Mouse (Mus musculus): ENCODE measurements around the gene Gm37240. TPM values are rescaled to one million over a fixed set of nuclear protein-coding genes. Genes with fewer than 3 reads are reported as not detected.

Gm37240 gene
- total RNA-seq, 1 experiment, result 1.2 TPM

DNA sequence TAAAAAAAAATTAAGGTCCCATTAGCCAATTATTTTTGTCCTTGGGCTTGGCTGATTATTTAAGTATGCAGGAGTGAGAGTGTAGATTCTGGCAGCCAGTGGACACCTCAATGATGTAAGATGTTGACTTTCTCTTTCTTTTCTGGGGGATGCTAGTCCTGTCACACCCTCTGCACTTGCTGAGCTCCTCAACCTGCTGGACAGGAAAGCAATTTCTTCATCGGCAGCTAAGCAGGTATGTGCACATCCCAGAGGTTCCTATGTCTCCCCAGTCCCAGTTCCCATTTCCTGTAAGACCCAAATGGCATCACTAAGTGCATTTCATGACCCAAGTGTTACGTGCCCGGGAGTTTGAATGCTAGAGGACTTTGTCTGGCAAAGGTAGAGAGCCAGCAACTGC lies 242.5 kb downstream of the Gm37240 start:
- DNase-seq (ENCODE audit: low read depth, low spot score), result no peak
- in situ Hi-C loops (cut with MboI; ENCODE audit: low sequenced_read_pairs in 2 of 2, unreplicated experiment in 2 of 2), result no loop called here
- Histone ChIP-seq H3K9me3 (ENCODE audit: control insufficient read depth, insufficient read depth, low read depth, low read length) (no peaks in the 10 kb centered on the region), H3K4me1 (ENCODE audit: control insufficient read depth in 2 of 2, insufficient read depth in 2 of 2, low read length in 2 of 2, poor library complexity in 1 of 2) (no peaks in the 10 kb centered on the region), H3K27ac (ENCODE audit: insufficient read depth, low read depth, low read length, poor library complexity, severe bottlenecking) (no peak overlapping the region), H3K36me3 (ENCODE audit: control insufficient read depth, insufficient read depth, low read length, poor library complexity, severe bottlenecking) (no peaks in the 10 kb centered on the region), H3K9ac (ENCODE audit: insufficient read depth, low read depth, low read length, poor library complexity, severe bottlenecking) (no peak overlapping the region), H3K4me3 (ENCODE audit: insufficient read depth in 1 of 2, low read depth in 1 of 2, low read length in 2 of 2, poor library complexity in 1 of 2, severe bottlenecking in 1 of 2) (no peak overlapping the region)
- no peak for TF ChIP-seq ZC3H11A (IDR thresholded peaks at IDR 0.05; ENCODE audit: borderline replicate concordance, low read depth, low read length)
- TF ChIP-seq ZNF384 (IDR thresholded peaks at IDR 0.05; ENCODE audit: low read depth, low read length), result no peak
- TF ChIP-seq HCFC1 (IDR thresholded peaks at IDR 0.05; ENCODE audit: borderline replicate concordance, insufficient read depth, low read length), result no peak
- TF ChIP-seq MAFK (IDR thresholded peaks at IDR 0.05; ENCODE audit: insufficient read depth, low read depth, low read length), result no peak
- no peak for TF ChIP-seq CHD2 (IDR thresholded peaks at IDR 0.05; ENCODE audit: low read depth, low read length)

DNA sequence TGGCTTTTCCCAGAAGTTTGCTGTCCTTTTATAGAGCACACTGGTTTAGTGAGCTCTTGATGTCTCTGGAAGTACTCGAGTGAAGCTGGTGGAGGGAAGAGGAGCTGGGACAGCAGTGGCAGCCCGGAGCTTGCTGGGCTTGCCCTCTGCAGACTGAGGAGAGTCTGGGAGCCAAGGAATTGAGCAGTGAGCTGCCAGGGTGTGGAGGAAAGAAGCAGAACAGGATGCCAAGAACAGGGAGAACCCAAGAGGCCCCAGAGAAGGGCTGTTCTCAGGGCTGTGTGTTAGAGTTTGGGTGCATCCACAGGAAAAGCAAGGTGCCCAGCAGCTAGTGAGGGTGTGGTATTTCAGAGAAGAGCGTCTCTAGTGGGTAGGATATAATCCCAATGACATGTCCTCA lies 245.6 kb downstream of the Gm37240 start:
- Histone ChIP-seq H3K4me1 (ENCODE audit: control insufficient read depth in 2 of 2, insufficient read depth in 2 of 2, low read length in 2 of 2, poor library complexity in 1 of 2) (no peaks in the 10 kb centered on the region), H3K4me3 (ENCODE audit: insufficient read depth in 1 of 2, low read depth in 1 of 2, low read length in 2 of 2, poor library complexity in 1 of 2, severe bottlenecking in 1 of 2) (no peak overlapping the region), H3K27ac (ENCODE audit: insufficient read depth, low read depth, low read length, poor library complexity, severe bottlenecking) (no peak overlapping the region), H3K36me3 (ENCODE audit: control insufficient read depth, insufficient read depth, low read length, poor library complexity, severe bottlenecking) (no peaks in the 10 kb centered on the region; the same call in 1 of the 2 replicates), H3K9me3 (ENCODE audit: control insufficient read depth, insufficient read depth, low read depth, low read length) (no peaks in the 10 kb centered on the region), H3K9ac (ENCODE audit: insufficient read depth, low read depth, low read length, poor library complexity, severe bottlenecking) (no peak overlapping the region)
- TF ChIP-seq ZC3H11A (IDR thresholded peaks at IDR 0.05; ENCODE audit: borderline replicate concordance, low read depth, low read length) (no peak), ZNF384 (IDR thresholded peaks at IDR 0.05; ENCODE audit: low read depth, low read length) (no peak), MAFK (IDR thresholded peaks at IDR 0.05; ENCODE audit: insufficient read depth, low read depth, low read length) (no peak), CHD2 (IDR thresholded peaks at IDR 0.05; ENCODE audit: low read depth, low read length) (no peak), HCFC1 (IDR thresholded peaks at IDR 0.05; ENCODE audit: borderline replicate concordance, insufficient read depth, low read length) (no peak)
- DNase-seq (ENCODE audit: low read depth, low spot score), result no peak
- in situ Hi-C loops (cut with MboI; ENCODE audit: low sequenced_read_pairs in 2 of 2, unreplicated experiment in 2 of 2), result no loop called here

DNA sequence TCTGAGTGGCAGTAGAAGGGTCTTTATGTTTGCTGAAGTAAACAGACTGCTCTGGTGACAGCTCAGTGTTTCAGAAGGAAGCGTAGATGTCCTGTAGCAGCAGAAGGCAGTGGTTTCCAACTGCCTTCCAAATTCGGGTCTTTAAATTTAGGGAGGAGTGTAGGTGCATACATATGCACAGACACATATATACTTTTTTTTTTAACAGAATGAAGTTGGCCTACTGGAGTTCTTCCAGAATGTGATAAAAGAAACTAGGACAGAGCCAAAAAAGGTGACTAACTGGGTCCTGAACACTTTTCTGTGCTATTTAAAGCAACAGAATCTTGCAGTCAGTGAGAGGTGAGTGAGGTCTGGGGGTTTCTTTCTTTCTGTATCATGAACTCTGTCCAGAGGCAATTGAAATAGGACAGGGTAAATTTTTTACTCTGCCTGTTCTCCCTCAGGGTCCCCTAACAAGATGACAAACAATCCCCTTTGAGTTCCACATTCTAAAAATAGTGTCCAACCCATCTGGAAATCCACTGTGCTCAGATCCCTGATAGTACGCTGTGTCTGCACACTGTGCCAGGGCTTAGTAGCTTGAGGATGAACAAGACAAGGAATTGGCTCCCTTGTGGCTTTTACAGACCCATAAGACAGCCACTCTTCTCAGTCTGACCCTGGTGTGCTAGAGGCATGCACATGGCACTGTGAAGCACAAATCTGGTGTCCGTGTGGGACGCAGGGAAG lies 250.4 kb downstream of the Gm37240 start:
- no peak for DNase-seq (ENCODE audit: low read depth, low spot score)
- in situ Hi-C loops (cut with MboI; ENCODE audit: low sequenced_read_pairs in 2 of 2, unreplicated experiment in 2 of 2), result no loop called here
- Histone ChIP-seq H3K27ac (ENCODE audit: insufficient read depth, low read depth, low read length, poor library complexity, severe bottlenecking) (no peak overlapping the region), H3K9ac (ENCODE audit: insufficient read depth, low read depth, low read length, poor library complexity, severe bottlenecking) (no peak overlapping the region), H3K4me3 (ENCODE audit: insufficient read depth in 1 of 2, low read depth in 1 of 2, low read length in 2 of 2, poor library complexity in 1 of 2, severe bottlenecking in 1 of 2) (no peak overlapping the region), H3K36me3 (ENCODE audit: control insufficient read depth, insufficient read depth, low read length, poor library complexity, severe bottlenecking) (no peaks in the 10 kb centered on the region; the same call in 1 of the 2 replicates), H3K9me3 (ENCODE audit: control insufficient read depth, insufficient read depth, low read depth, low read length) (no peaks in the 10 kb centered on the region), H3K4me1 (ENCODE audit: control insufficient read depth in 2 of 2, insufficient read depth in 2 of 2, low read length in 2 of 2, poor library complexity in 1 of 2) (no peaks in the 10 kb centered on the region)
- TF ChIP-seq MAFK (IDR thresholded peaks at IDR 0.05; ENCODE audit: insufficient read depth, low read depth, low read length) (no peak), HCFC1 (IDR thresholded peaks at IDR 0.05; ENCODE audit: borderline replicate concordance, insufficient read depth, low read length) (no peak), ZNF384 (IDR thresholded peaks at IDR 0.05; ENCODE audit: low read depth, low read length) (no peak), ZC3H11A (IDR thresholded peaks at IDR 0.05; ENCODE audit: borderline replicate concordance, low read depth, low read length) (no peak), CHD2 (IDR thresholded peaks at IDR 0.05; ENCODE audit: low read depth, low read length) (no peak)

GRCm38 (mm10) chr3:85635591-85635990 lies 251.7 kb downstream of the Gm37240 start:
- no peak overlapping the region for H3K27ac ChIP-seq (ENCODE audit: insufficient read depth, low read depth, low read length, poor library complexity, severe bottlenecking)
- no peaks in the 10 kb centered on the region for H3K4me1 ChIP-seq (ENCODE audit: control insufficient read depth in 2 of 2, insufficient read depth in 2 of 2, low read length in 2 of 2, poor library complexity in 1 of 2)
- in situ Hi-C loops (cut with MboI; ENCODE audit: low sequenced_read_pairs in 2 of 2, unreplicated experiment in 2 of 2), result no loop called here

More at GRCm38 (mm10) chr3:85635591-85635990, 251.7 kb downstream of the Gm37240 start:
- Histone ChIP-seq H3K9me3 (ENCODE audit: control insufficient read depth, insufficient read depth, low read depth, low read length) (no peaks in the 10 kb centered on the region), H3K36me3 (ENCODE audit: control insufficient read depth, insufficient read depth, low read length, poor library complexity, severe bottlenecking) (no peaks in the 10 kb centered on the region; the same call in 1 of the 2 replicates), H3K4me3 (ENCODE audit: insufficient read depth in 1 of 2, low read depth in 1 of 2, low read length in 2 of 2, poor library complexity in 1 of 2, severe bottlenecking in 1 of 2) (no peak overlapping the region), H3K9ac (ENCODE audit: insufficient read depth, low read depth, low read length, poor library complexity, severe bottlenecking) (no peak overlapping the region)
- no peak for DNase-seq (ENCODE audit: low read depth, low spot score)
- TF ChIP-seq ZNF384 (IDR thresholded peaks at IDR 0.05; ENCODE audit: low read depth, low read length), result no peak
- no peak for TF ChIP-seq ZC3H11A (IDR thresholded peaks at IDR 0.05; ENCODE audit: borderline replicate concordance, low read depth, low read length)
- TF ChIP-seq HCFC1 (IDR thresholded peaks at IDR 0.05; ENCODE audit: borderline replicate concordance, insufficient read depth, low read length), result no peak
- TF ChIP-seq MAFK (IDR thresholded peaks at IDR 0.05; ENCODE audit: insufficient read depth, low read depth, low read length), result no peak
- TF ChIP-seq CHD2 (IDR thresholded peaks at IDR 0.05; ENCODE audit: low read depth, low read length), result no peak

Data from ES-E14 (cell line).